Mouse (Mus musculus) neural tube, embryonic 12.5 days (tissue): ENCODE data around the gene Slamf6. TPM values are rescaled to one million over a fixed set of nuclear protein-coding genes. Genes with fewer than 3 reads are reported as not detected.

Source experiments
- ATAC-seq: fragments of 200-750 bp; cut with Nextera tagmentation; 2 replicates; pipeline ENCODE4 v1.8.0; 2017; ENCODE audit warnings: low read depth, mild to moderate bottlenecking, moderate TSS enrichment, moderate library complexity; ENCODE audit not compliant: low FRiP score
- H3K27ac ChIP-seq: fragments of 300-500 bp; sonication (generic); 2 replicates; pipeline ENCODE4 v1.5.1; 2016
- H3K27me3 ChIP-seq: fragments of 300-500 bp; sonication (generic); replicated peaks from 2 replicates; pipeline ENCODE4 v1.6.1; 2016; ENCODE audit warnings: mild to moderate bottlenecking
- H3K36me3 ChIP-seq: fragments of 300-500 bp; sonication (generic); 2 replicates; pipeline ENCODE4 v1.6.1; 2016; ENCODE audit warnings: mild to moderate bottlenecking
- H3K4me1 ChIP-seq: fragments of 300-500 bp; sonication (generic); 2 replicates; pipeline ENCODE4 v1.6.1; 2016
- H3K4me2 ChIP-seq: fragments of 300-500 bp; sonication (generic); replicated peaks from 2 replicates; pipeline ENCODE4 v1.6.1; 2016; ENCODE audit warnings: mild to moderate bottlenecking
- H3K4me3 ChIP-seq: fragments of 300-500 bp; sonication (generic); 2 replicates; pipeline ENCODE4 v1.5.1; 2016
- H3K9ac ChIP-seq: fragments of 300-500 bp; sonication (generic); 2 replicates; pipeline ENCODE4 v1.6.1; 2016; ENCODE audit warnings: mild to moderate bottlenecking
- H3K9me3 ChIP-seq: fragments of 300-500 bp; sonication (generic); 2 replicates; pipeline ENCODE4 v1.6.1; 2016; ENCODE audit warnings: mild to moderate bottlenecking
- WGBS: fragments of 180-500 bp; shearing (Covaris S2); methylation state at CpG from one replicate; pipeline ENCODE4 v1.1.7; 2016; 5-methylcytosine and 5-hydroxymethylcytosine counted together
- polyA plus RNA-seq: library from polyadenylated mRNA; unstranded; fragments of >200 nt; fragmentation: Nextera tagmentation; extraction: Ambion mirVana; gene quantifications from 2 replicates; pipeline ENCODE4 v1.2.1, GENCODE M21; 2016

The Slamf6 gene
- polyA plus RNA-seq, 1 experiment from 2014 or later = not detected

GRCm38 (mm10) chr1:171983372-171984001 is 66.2 kb downstream of the Slamf6 start:
- no peak for ATAC-seq
- WGBS = 82% methylated on average over 3 of the region's 3 CpGs
- Histone ChIP-seq H3K4me1 (no peaks in the 10 kb centered on the region), H3K27ac (no peak overlapping the region), H3K27me3 (no peaks in the 10 kb centered on the region), H3K4me2 (no peak overlapping the region), H3K9me3 (peaks cover 4% of the 10 kb centered on the region; the same call in 1 of the 2 replicates), H3K4me3 (no peak overlapping the region), H3K36me3 (no peaks in the 10 kb centered on the region), H3K9ac (no peak overlapping the region)

GRCm38 (mm10) chr1:171984121-171984520 is 66.8 kb downstream of the Slamf6 start:
- H3K4me2 ChIP-seq = no peak overlapping the region
- no peaks in the 10 kb centered on the region for H3K4me1 ChIP-seq
- H3K4me3 ChIP-seq = no peak overlapping the region
- no peak overlapping the region for H3K9ac ChIP-seq
- no peak overlapping the region for H3K27ac ChIP-seq
- WGBS = 95% methylated on average over 1 of the region's 1 CpGs
- no peak for ATAC-seq
- H3K9me3 ChIP-seq = peaks cover 7% of the 10 kb centered on the region; the same call in 1 of the 2 replicates
- no peaks in the 10 kb centered on the region for H3K36me3 ChIP-seq
- no peaks in the 10 kb centered on the region for H3K27me3 ChIP-seq

GRCm38 (mm10) chr1:171991883-171992282 is 74.6 kb downstream of the Slamf6 start:
- Histone ChIP-seq H3K4me1 (no peaks in the 10 kb centered on the region), H3K9me3 (peaks cover 7% of the 10 kb centered on the region; the same call in 1 of the 2 replicates), H3K27ac (no peak overlapping the region), H3K4me2 (no peak overlapping the region), H3K4me3 (no peak overlapping the region), H3K36me3 (no peaks in the 10 kb centered on the region), H3K27me3 (no peaks in the 10 kb centered on the region), H3K9ac (no peak overlapping the region)
- 95% methylated on average over 2 of the region's 2 CpGs for WGBS
- ATAC-seq = no peak

- H3K4me3 ChIP-seq = no peak overlapping the region
- no peak for ATAC-seq
- WGBS = 88% methylated on average over 4 of the region's 4 CpGs
- no peaks in the 10 kb centered on the region for H3K4me1 ChIP-seq
- H3K9me3 ChIP-seq = peaks cover 7% of the 10 kb centered on the region; the same call in 1 of the 2 replicates
- H3K4me2 ChIP-seq = no peak overlapping the region
- H3K36me3 ChIP-seq = no peaks in the 10 kb centered on the region
- no peak overlapping the region for H3K9ac ChIP-seq
- H3K27ac ChIP-seq = no peak overlapping the region
- H3K27me3 ChIP-seq = no peaks in the 10 kb centered on the region
Measured at GRCm38 (mm10) chr1:171992901-171993530, 75.7 kb downstream of the Slamf6 start.

GRCm38 (mm10) chr1:171994501-171994900 is 77.2 kb downstream of the Slamf6 start:
- H3K36me3 ChIP-seq = peaks cover under 1% of the 10 kb centered on the region; the same call in 1 of the 2 replicates
- H3K27me3 ChIP-seq = no peaks in the 10 kb centered on the region
- H3K4me1 ChIP-seq = no peaks in the 10 kb centered on the region
- H3K27ac ChIP-seq = no peak overlapping the region
- ATAC-seq = no peak
- H3K4me2 ChIP-seq = no peak overlapping the region
- no peak overlapping the region for H3K9ac ChIP-seq
- H3K9me3 ChIP-seq = no peaks in the 10 kb centered on the region
- 83% methylated on average over 2 of the region's 2 CpGs for WGBS
- no peak overlapping the region for H3K4me3 ChIP-seq

GRCm38 (mm10) chr1:171994918-171995715 is 77.8 kb downstream of the Slamf6 start:
- no peak for ATAC-seq
- Histone ChIP-seq H3K4me1 (no peaks in the 10 kb centered on the region), H3K9me3 (no peaks in the 10 kb centered on the region), H3K27ac (no peak overlapping the region), H3K4me3 (no peak overlapping the region), H3K27me3 (no peaks in the 10 kb centered on the region), H3K36me3 (peaks cover 7% of the 10 kb centered on the region; the same call in 1 of the 2 replicates), H3K4me2 (no peak overlapping the region), H3K9ac (no peak overlapping the region)
- WGBS = 90% methylated on average over 11 of the region's 11 CpGs

GRCm38 (mm10) chr1:171996701-171997100 is 79.4 kb downstream of the Slamf6 start:
- Histone ChIP-seq H3K4me3 (no peak overlapping the region), H3K27me3 (no peaks in the 10 kb centered on the region), H3K36me3 (peaks cover 12% of the 10 kb centered on the region; the same call in 1 of the 2 replicates), H3K27ac (no peak overlapping the region), H3K9me3 (no peaks in the 10 kb centered on the region), H3K9ac (no peak overlapping the region), H3K4me2 (no peak overlapping the region), H3K4me1 (peaks cover 5% of the 10 kb centered on the region)
- WGBS = 68% methylated on average over 7 of the region's 7 CpGs
- ATAC-seq = no peak

- H3K36me3 ChIP-seq = peaks cover 33% of the 10 kb centered on the region
- ATAC-seq = no peak
- WGBS = 93% methylated on average over 13 of the region's 13 CpGs
Measured at GRCm38 (mm10) chr1:171998820-171999597, 81.7 kb downstream of the Slamf6 start.

GRCm38 (mm10) chr1:172000641-172001040 is 83.3 kb downstream of the Slamf6 start:
- WGBS = 61% methylated on average over 3 of the region's 3 CpGs
- ATAC-seq = peak; percentile 42
- peaks cover 49% of the 10 kb centered on the region for H3K36me3 ChIP-seq

More at GRCm38 (mm10) chr1:171998820-171999597, 81.7 kb downstream of the Slamf6 start:
- no peak overlapping the region for H3K9ac ChIP-seq
- no peaks in the 10 kb centered on the region for H3K9me3 ChIP-seq
- no peak overlapping the region for H3K4me2 ChIP-seq
- peaks cover 6% of the 10 kb centered on the region for H3K4me1 ChIP-seq
- no peak overlapping the region for H3K27ac ChIP-seq
- no peaks in the 10 kb centered on the region for H3K27me3 ChIP-seq
- no peak overlapping the region for H3K4me3 ChIP-seq

GRCm38 (mm10) chr1:172001665-172002064 is 84.3 kb downstream of the Slamf6 start:
- Histone ChIP-seq H3K9ac (no peak overlapping the region), H3K9me3 (no peaks in the 10 kb centered on the region), H3K4me3 (no peak overlapping the region), H3K27ac (peak overlapping the region; percentile 16; the same call in 1 of the 2 replicates), H3K27me3 (no peaks in the 10 kb centered on the region), H3K4me2 (no peak overlapping the region), H3K4me1 (peaks cover 6% of the 10 kb centered on the region), H3K36me3 (peaks cover 59% of the 10 kb centered on the region)
- ATAC-seq = peak; percentile 57
- 44% methylated on average over 12 of the region's 12 CpGs for WGBS

More at GRCm38 (mm10) chr1:172000641-172001040, 83.3 kb downstream of the Slamf6 start:
- Histone ChIP-seq H3K4me2 (no peak overlapping the region), H3K27me3 (no peaks in the 10 kb centered on the region), H3K9me3 (no peaks in the 10 kb centered on the region), H3K9ac (no peak overlapping the region), H3K27ac (no peak overlapping the region), H3K4me3 (no peak overlapping the region), H3K4me1 (peaks cover 6% of the 10 kb centered on the region)
